Mouse (Mus musculus): ENCODE measurements around the gene Pcgf3.
A peak's percentile ranks its signal among the peaks of the same experiment; 100 is the strongest.
"Not testable (repeated sequence)": the region's sequence is repeated elsewhere in the genome, so short reads cannot be mapped to it uniquely, and the experiment has no call there.

Pcgf3 gene

DNA sequence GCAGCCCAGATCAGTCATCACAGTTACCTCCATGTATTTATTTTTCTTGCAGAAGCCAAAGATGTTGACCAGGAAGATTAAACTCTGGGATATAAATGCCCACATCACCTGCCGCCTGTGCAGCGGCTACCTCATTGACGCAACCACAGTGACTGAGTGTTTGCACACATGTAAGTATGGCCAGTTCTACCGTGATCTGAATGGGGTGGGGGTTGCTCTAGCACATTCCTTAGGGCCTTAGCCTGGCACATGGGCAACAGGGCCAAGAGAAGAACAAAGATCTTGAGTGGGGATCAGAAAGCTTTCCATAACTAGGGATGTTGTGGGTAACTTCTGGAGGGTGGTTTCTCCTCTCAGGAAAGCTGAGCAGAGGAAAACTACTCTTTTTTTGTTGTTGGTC lies 12.7 kb downstream of the Pcgf3 start:
- no peak for DNase-seq

DNA sequence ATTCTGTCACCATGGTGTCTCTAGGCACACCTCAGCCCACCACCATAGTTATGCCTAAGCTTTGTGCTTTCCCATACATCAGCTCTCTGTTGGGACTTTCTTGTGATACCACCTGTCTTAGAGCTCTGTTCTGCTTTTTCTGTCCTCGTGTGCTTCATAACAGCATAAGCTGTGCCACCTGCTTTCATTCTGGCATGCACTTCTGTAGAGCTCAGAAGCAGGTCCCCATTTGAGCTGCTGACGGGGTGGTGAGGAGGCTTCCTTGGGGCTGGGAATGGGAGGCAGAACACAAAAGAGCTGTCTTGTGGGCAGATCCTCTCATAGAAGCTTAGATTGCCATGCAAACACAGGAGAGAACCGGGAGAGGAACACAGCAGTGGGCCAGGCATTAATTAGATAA lies 14.9 kb downstream of the Pcgf3 start:
- DNase-seq = no peak

DNA sequence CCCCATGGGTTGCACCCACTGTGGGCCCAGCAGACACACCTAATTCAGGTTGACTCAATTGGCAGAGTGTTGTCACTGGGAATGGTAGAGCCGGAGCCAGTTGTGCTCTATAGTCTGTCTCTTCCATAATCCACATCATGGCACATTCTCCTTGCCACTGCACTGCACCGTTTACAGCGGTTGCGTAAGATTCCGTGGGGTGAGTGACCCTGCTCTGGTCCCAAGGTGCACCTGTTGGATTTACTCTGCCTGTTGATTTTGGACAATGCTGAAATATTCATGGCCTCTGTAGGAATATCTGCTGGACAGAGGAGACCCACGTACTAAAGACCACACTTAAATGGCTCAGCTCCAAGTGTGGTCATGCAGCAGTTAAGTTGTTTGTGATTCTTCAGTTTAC lies 22.0 kb downstream of the Pcgf3 start:
- DNase-seq = no peak

DNA sequence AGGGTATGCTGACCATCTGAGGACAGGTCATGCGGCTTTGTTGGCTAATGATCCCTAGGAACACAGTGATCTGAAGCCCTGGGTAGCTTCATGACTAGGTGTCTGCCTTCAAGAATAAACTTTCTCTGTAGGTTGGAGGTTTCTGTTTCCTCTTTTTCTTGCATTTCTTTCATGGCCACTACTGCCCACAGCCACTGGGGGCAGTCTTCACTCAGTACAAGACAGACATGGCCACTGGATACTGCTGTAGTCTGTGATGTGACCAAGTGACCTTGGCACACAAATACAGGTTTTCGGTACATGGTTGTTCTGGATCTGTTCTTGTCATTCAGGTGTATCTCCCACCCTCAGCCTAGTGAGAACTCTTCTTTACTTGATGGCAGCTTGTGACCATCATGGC lies 24.2 kb downstream of the Pcgf3 start:
- DNase-seq = peak; percentile 61 to 71

DNA sequence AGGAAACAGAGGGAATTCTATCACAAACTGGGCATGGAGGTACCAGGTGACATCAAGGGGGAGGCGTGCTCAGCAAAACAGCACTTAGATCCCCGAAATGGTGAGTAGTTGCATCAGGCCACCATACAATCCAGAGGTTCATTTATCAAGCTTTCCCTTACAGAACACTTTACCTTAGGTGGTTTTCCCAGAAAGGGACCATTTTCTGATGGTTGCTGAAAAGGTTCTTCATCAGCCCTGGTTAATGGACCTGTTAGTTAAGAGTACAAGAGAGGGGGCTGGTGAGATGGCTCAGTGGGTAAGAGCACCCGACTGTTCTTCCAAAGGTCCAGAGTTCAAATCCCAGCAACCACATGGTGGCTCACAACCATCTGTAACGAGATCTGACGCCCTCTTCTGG lies 25.1 kb downstream of the Pcgf3 start:
- DNase-seq = not testable (repeated sequence)

DNA sequence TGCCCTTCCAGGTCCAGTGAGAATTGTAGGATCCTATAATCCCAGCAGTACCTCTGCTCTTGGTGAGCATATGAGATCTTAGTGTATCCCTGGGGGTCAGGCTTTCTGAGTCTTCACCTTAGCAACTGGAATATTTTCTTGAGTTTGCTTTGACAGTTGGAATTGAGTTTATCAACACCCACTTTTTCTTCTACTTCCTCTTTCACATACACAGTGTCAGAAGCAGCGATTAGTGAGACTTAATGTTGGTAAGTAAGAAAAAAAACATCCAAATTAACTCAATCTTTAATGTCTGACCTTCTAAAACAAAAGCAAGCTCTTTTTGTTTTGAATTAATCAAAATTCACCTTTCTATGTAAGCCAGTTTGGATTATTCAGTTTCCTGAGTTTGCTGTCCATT lies 40.5 kb downstream of the Pcgf3 start:
- DNase-seq = no peak

DNA sequence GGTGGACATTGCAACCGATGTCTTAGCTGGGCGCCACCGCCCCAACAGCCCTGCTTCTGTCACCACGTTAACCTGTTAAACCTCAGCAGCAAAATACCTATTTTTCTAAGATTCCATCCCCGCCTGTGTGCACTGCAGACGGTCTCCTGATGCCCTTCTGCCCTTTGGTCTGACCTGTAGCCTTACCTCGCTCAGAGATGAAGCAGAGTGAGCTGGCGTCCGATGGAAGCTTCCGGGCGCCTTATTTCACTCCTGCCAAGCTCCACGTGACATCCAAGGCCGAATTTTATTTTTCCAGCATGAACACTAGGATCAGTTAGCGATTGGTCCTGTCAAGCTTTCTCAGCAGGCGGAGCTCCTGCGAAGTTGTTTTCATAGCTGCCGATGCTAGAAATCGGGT lies 41.3 kb downstream of the Pcgf3 start:
- no peak for DNase-seq

DNA sequence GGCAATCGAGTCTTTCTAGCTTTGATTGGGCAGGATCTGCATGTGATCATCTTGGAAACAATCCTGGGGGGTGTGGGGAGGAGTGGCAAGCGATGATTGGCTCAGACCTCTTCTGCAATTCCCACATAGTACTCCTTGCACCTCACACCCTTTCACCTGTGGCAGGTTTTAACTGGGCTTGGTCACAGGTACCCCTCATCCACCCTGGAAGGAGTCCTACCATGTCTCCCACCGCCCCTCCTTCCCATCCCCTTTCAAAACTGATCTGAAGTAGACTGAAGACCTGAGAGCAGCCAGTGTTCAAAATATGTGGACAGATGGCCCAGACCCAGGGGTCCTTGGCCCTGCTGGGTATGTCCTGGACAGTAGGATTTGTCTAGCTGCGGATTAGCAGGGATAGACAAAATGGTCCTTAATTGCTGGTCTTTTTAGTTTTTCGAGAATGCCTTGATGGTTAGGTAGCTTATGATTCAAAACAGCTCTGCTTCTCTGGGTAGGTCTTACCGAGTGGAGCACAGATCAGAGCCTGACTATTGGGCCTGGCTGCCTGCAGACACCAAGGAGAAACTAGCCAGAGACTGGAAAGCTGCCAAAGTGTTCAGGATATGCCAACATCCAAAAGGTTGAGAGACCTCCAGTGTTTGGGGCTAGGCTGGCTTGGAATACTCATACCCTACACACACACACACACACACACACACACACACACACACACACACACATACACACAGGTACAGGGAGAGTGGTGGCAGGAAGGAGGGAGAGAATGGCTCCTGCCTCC lies 54.7 kb downstream of the Pcgf3 start:
- DNase-seq = peak; percentile 91 to 95

DNA sequence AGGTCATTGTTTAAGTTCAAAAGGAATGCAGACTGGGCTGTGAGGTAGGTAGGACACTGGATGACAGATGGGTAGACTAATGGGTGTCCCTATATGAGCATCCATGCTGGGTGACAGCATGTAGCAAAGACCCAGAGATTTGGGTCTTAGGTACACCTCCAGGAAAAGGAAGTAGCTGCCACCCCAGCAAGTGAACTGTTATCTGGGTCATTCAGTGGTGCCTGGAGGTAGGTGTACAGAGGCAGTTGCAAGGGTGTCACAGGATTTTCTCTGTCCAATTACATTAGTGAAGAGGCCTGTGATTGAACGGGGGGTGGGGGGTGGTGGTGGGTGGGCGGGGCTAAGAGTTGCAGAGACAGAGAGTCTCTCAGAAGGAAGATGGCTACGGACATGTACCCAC lies 55.6 kb downstream of the Pcgf3 start:
- no peak for DNase-seq

DNA sequence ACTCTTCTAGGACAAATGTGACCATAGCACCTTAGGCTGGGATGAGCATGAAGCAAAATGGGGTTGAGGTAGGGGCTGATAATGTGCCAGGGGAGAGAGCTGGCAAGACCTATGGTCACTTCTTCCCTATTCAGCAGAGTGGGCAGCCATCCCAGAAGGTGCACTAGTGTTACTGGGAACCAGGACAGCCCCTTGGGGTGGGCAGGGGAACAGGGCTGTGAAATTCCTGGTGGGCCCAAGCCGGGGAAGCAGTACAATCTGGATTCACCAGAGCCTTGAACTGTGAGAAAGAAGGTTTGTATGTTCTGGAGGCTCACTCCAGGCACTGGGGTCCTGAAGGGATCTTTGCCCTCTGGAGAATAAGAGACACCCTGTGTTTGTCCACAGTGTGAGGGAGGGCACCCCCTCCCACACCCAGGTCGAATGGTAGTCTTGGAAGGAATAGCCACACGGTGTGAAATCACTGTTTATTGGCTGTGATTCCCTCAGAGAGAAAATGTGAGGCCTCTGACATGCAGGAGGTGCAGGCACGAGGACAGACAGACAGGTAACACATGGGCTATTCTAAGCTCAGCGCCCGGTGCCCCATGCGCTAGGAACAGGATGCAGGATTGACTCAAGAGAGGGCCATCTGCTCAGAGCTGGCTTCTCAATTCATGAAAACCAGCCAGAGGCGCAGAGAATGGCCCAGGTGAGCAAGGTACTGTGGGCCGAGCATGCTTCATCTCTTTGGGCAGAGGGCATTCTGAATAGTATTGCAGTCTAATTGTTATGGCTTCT lies 57.3 kb downstream of the Pcgf3 start:
- DNase-seq = peak; percentile 55

DNA sequence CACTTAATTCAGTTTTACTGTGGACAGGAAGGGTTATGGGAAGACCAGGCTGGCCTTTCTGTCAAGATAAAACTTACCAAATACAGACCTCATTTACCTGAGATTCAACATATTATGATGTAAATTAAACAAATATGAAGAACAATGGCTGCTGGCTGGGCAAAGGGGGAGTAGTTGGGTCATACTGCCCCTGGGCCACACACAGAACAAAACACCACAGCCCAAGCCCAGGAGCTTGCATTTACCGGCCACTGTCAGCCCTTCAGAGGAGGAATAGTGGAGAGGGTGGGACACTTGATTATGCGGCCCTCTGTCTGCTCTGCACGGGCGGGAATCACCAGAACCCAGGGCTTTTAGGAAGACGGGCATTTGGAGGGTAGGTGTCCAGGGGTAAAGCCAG lies 57.9 kb downstream of the Pcgf3 start:
- no peak for DNase-seq

DNA sequence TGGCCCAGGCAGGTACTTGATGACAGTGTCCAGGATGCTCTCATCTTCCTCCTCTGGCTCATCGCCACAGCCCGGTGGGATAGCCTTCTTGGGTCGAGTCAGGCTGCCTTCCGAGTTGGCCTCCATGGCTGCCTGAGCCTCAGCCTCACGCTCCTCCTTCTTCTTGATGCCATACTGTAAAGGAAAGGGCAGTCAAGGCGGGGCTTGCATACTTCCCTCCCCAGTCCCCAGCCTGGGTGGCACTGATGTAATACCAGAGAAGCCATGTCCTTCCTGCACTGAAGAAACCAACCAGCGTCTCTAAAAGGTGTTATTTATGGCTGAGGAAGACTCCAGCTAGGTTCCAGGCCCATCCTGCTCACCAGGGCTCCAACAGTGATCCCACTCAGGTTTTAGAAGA lies 59.1 kb downstream of the Pcgf3 start:
- DNase-seq = no peak

DNA sequence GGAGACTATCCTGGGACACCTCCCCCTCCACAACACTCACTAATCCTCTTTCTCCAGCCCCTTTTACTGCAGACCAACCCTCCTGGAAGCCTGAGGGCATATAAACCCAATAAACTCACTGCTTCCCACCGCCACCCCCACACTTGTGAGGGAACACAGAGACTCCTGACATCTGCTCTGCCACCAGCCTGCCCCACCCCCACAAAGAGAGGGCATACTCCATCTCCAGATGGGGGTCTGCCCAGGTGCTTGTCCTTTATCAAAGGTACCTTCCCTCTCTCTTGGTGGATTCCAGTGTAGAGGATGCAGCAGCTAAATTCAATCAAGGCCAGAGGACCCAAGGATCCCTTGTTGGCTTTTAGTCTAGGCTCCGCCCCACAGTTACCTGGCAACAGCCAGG lies 60.0 kb downstream of the Pcgf3 start:
- peak; percentile 42 to 60 for DNase-seq

DNA sequence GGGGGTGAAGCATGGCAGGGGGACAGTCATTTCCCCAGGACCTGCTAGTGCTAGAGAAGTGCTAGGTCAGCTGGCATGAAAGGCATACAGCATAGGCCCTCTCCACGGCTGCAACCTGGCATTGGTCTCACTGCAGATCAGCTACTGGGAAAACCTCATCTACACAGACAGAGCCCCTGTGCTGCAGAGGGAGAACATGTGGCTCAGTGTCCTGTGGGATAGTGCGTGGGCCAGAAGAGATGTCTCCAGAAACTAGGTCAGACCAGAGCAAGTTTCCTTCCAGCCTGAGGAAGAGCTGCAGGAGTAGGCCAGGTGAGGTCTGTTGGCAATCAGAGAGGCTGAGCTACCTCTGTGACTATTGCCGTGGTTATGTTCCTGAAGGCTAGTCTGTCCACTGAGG lies 60.9 kb downstream of the Pcgf3 start:
- DNase-seq = no peak

DNA sequence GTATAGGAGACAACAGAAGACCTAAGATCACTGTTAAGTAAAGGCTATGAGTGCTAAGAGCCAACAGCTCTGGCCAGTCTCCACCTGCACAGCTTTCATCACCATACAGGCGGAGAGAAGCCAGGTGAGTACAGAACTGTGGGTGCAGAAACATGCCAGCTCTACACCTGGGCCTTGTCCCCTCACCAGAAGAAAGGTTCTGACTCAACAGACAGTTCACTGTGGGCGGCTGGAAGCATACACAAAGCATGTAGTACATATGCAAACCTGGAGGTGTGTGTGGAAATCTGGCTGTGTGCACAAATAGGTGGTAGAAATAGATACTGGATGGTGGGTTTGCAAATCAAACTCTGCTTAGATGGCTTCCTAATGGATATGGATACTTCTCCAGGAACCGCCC lies 61.6 kb downstream of the Pcgf3 start:
- DNase-seq = no peak

DNA sequence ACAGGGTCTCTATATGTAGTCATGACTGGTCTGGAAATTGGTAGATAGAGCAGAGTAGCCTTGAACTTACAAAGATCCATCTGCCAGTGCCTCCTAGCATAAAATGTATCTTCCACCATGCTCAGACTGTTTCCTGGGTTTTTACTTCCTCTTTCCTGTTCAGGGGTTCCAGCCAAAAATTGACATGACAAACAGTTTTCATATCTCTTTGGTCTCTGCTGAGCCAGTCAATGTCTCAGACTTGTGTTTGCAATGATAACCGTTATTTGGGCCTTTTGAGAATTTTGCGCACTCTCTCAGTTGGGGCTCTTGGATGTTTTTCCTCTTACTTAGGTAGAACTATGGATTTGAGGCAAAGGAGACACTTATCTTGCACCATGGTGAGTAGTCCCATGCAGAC lies 73.2 kb downstream of the Pcgf3 start:
- no peak for DNase-seq

DNA sequence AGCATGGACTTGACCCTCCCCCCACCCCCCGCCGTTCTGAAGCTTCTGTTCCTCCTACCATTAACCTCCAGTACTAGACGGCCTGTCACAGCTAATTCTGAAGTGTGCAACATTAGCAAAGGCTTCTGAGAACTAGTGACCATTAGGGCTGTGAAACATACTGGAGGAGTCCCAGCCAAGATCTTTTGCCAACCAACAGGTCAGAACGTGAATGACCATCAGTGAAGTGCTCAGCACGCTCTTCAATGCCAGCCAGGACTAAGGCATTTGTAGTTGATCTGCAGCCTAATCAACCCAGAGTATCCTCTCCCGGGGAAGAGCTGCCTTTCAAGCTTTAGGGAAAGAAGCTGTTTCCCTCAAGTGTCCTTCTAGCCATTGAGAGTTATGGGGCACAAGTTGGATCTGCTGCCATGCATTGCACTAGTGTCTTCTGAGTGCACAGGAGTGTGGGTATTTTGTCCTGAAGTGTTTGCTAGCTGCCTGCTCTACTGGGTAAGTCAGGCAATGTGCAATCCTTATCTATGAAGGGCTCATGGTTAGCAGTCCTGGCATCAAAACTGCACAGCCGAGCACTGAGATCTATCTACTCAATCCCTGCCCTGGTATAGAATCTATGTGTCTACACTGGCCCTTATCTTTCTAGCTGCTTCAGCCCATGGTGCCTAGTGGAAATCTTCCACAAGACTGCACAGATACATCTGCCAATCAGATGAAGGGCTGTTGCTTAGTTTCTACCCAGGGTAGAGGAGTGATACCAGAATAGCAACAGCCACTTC lies 82.7 kb downstream of the Pcgf3 start:
- peak; percentile 52 to 59 for DNase-seq

DNA sequence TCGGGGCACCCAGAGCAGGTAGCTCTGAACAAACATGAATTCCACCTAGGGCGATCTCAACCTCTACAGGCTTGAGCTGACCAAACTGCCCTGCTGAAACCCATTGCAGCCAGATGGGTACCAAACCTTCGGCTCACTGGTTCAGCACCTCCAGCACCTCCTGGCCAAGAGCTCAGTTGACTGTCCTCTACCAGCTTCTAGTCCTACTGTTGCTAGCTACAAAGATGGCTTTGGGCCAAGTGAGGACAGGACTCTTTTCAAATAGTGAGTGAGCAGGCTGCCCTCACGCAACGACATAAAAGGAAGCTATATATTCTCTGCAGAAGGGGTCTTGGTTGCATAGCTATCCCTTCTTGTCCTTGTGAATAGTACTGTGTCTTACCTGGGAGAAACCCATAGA lies 86.6 kb downstream of the Pcgf3 start:
- DNase-seq = peak in 1 of 2 experiments; percentile 38

DNA sequence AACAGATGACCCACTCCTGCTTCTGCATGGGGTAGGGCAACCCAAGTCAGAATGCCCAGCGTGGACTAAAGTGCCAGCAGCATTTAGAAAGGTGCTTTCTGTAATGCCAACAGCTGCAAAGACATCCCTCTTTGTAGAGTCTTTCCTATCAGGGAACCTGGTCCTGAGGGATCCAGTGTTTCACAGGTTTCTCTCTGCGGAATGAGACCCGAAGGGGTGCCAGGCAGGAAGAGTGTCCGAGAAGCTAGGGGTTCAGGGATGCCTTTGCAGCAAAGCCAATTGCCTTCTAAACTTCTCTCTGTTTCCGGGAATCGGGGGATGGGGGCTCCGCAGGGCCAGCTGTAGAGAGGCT lies 88.1 kb downstream of the Pcgf3 start:
- DNase-seq = no peak

DNA sequence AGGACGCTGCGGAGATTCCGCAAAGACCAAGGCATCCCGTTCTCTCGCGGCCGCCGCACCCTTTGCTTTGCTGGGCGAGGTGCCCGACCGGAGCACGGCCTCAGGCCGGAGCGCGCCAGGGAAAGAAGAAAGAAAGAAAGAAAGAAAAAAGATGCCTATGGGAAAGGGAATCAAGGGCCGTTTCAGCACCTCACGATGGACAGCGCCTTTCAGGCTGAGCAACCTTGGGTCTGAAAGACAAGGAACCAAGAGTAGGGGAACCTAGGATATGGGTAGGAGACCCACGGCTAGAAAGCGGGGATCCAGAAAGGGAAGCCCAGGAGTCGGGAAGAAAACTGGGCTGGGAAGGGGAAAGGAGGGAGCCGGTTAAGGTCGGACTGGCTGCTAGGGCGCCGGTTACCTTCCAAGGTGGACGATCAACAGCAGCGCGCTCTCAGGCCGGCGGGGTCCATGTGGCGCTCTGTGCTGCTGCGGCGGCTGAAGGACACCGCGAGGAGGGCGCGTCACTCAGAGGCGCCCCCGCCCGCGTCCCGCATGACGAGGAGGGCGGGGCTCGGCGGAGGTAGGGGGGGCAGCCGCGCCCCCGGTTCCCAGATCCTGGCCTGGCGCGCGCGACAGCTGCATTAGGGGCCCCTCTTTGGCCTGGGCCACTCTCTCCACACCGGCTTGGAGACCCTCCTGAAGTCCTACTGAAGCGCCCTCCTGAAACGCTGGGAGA lies 88.6 kb downstream of the Pcgf3 start, which contains the start of gene Cplx1:
Gene Cplx1, minus strand, starts transcription at position 536 of the 718 bp plus-strand sequence.
- DNase-seq = peak; percentile 90 to 92

DNA sequence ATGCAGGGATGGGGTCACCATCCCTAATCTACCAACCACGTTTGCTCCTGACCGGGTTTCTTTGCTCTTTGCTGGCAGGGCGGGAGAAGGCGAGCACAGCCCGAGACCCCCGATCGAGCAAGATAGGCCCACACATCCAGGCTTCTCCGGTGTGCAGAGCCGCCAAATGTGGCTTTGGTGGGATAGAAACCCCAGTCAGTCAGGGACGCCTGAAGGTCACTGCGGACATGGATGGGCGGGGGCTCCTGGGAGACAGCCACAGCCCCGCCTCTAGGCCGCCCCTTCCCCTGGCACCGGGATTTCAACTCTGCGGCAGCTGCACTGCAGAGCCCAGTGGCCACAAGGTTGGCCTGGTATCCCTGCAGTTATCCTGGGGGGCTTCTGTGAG lies 89.2 kb downstream of the Pcgf3 start:
- peak; percentile 77 to 78 for DNase-seq

DNA sequence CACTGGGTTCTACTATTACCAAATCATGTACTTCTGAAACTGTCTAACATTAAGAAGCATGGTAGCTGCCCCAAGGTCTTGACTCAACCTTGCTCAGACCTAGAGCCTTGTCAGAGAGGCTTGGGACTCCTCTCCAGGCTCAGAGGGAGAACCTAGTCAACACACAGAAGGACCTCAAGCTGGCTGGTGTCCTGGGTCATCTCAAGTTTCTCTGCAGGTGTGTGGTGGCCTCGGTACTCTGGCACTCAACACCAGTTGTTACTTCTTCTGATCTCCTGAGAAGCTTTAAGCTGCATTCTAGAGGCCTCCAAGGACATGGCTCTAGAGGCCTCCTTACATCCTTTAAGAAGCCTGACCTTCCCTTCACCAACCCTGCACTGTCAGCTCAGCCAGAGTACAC lies 93.0 kb downstream of the Pcgf3 start:
- DNase-seq = no peak

Data from cerebellum, postnatal 10 days (tissue).